ENCODE assay signal across 41 mouse cellular contexts in genomic region chr6:136291424-136291823, GRCm38 (mm10). TPM values are rescaled to one million over a fixed set of nuclear protein-coding genes. Genes with fewer than 3 reads are reported as not detected.
"Had no signal": no experiment of that assay in that cellular context is flagged by ENCODE, and none has a peak within 500 bp of the region (broad histone marks: within the 10 kb centered on the region; RNA-seq: fewer than 3 reads in every experiment).

No protein-coding gene starts in this region.

- H3K36me3 ChIP-seq: heart, embryonic 12.5 days; hindbrain, embryonic 13.5 days; hindbrain, embryonic 15.5 days; kidney, embryonic 15.5 days; limb, embryonic 13.5 days; limb, embryonic 15.5 days had no signal

- H3K4me2 ChIP-seq: heart, embryonic 12.5 days; hindbrain, embryonic 13.5 days; hindbrain, embryonic 15.5 days; limb, embryonic 13.5 days; limb, embryonic 15.5 days had no signal

- H3K27me3 ChIP-seq: heart, embryonic 12.5 days; hindbrain, embryonic 13.5 days; hindbrain, embryonic 15.5 days; kidney, embryonic 15.5 days; limb, embryonic 13.5 days; limb, embryonic 15.5 days had no signal

- H3K9ac ChIP-seq: forebrain, postnatal 0 days; heart, embryonic 12.5 days; hindbrain, embryonic 13.5 days; hindbrain, embryonic 15.5 days; kidney, embryonic 15.5 days; limb, embryonic 13.5 days; limb, embryonic 15.5 days had no signal

- DNase-seq: forebrain, postnatal 0 days; gastrocnemius, postnatal 14 days; gastrocnemius, postnatal 36 days; heart, adult 18-20 months; heart, postnatal 14 days; heart, postnatal 36 days; kidney, adult 11 months; kidney, adult 9 months; kidney, postnatal 14 days; kidney, postnatal 36 days; layer of hippocampus, adult 9-11 months; layer of hippocampus, postnatal 36 days; left cerebral cortex, postnatal 4 days had no signal

- H3K4me1 ChIP-seq: heart, embryonic 12.5 days; hindbrain, embryonic 15.5 days; limb, embryonic 13.5 days; limb, embryonic 15.5 days had no signal

- ATAC-seq: forebrain, postnatal 0 days; hindbrain, postnatal 0 days had no signal

- H3K4me3 ChIP-seq: heart, embryonic 12.5 days; hindbrain, embryonic 13.5 days; hindbrain, embryonic 15.5 days; kidney, embryonic 15.5 days; limb, embryonic 13.5 days; limb, embryonic 15.5 days had no signal

- H3K27ac ChIP-seq: hindbrain, embryonic 13.5 days; hindbrain, embryonic 15.5 days; hindbrain, postnatal 0 days; kidney, embryonic 15.5 days; kidney, postnatal 0 days; limb, embryonic 13.5 days; limb, embryonic 15.5 days had no signal

- H3K9me3 ChIP-seq: hindbrain, embryonic 13.5 days; hindbrain, embryonic 15.5 days; kidney, embryonic 15.5 days; limb, embryonic 15.5 days had no signal

RNA-seq across cellular contexts. Expression of gene Gm8994, which starts 35.9 kb away (rescaled TPM):
- total RNA-seq: gastrocnemius, adult 18-20 months; gastrocnemius, adult 8-10 months; gastrocnemius, postnatal 14 days; gastrocnemius, postnatal 36 days; heart, adult 18-20 months; heart, postnatal 14 days; heart, postnatal 36 days; hematopoietic stem cell, adult 5-6 weeks; hindbrain, postnatal 0 days; layer of hippocampus, adult 18-20 months; layer of hippocampus, adult 8-10 months; layer of hippocampus, postnatal 14 days; layer of hippocampus, postnatal 36 days; left cerebral cortex, adult 18-20 months; left cerebral cortex, adult 8-10 months; left cerebral cortex, postnatal 10 days; left cerebral cortex, postnatal 25 days; left cerebral cortex, postnatal 4 days; liver, adult 2 months had no signal
- polyA plus RNA-seq: forebrain, postnatal 0 days; gonadal fat pad, adult 2 months; heart, embryonic 12.5 days; heart, embryonic 14.5 days; heart, embryonic 16.5 days; hindbrain, embryonic 11.5 days; hindbrain, embryonic 13.5 days; hindbrain, embryonic 15.5 days; hindbrain, postnatal 0 days; intestine, embryonic 14.5 days; intestine, embryonic 16.5 days; kidney, adult 2 months; kidney, embryonic 15.5 days; kidney, postnatal 0 days; large intestine, adult 2 months; limb, embryonic 11.5 days; limb, embryonic 15.5 days; liver, adult 2 months had no signal
